Mouse (Mus musculus) bone marrow, adult 2 months (tissue): ENCODE data around the gene Rad21l.

Experiments
- CTCF ChIP-seq: fragments of 200-500 bp; IDR thresholded peaks from 2 replicates; pipeline ENCODE4 v1.5.1; 2011; ENCODE audit warnings: low read length, control low read depth; ENCODE audit not compliant: control insufficient read depth, insufficient read depth
- POLR2A ChIP-seq: fragments of 200-500 bp; IDR thresholded peaks from 2 replicates; pipeline ENCODE4 v1.6.1; 2011; ENCODE audit warnings: low read depth, mild to moderate bottlenecking, control low read depth, low read length, borderline replicate concordance; ENCODE audit not compliant: control insufficient read depth

- no peak for TF ChIP-seq CTCF
- TF ChIP-seq POLR2A, result no peak
Measured at GRCm38 (mm10) chr2:151598068-151598467, 70.3 kb downstream of the Rad21l start.
